Mouse (Mus musculus) erythroid progenitor cell, adult 5-6 weeks (primary cell): Measurements from ENCODE around the gene Spryd4. TPM values are rescaled to one million over a fixed set of nuclear protein-coding genes. Genes with fewer than 3 reads are reported as not detected.
"Not testable (repeated sequence)": the region's sequence is repeated elsewhere in the genome, so short reads cannot be mapped to it uniquely, and the experiment has no call there.

Experiments used
- ATAC-seq: replicated peaks from 2 replicates; pipeline ENCODE4 v1.8.0; 2016; ENCODE audit warnings: moderate number of reproducible peaks, mild to moderate bottlenecking, moderate TSS enrichment, inconsistent platforms; ENCODE audit not compliant: poor library complexity, low FRiP score, severe bottlenecking
- total RNA-seq, 2 experiments: library from RNA; stranded (forward) in 1 of 2; stranded (reverse) in 1 of 2; fragments of 150-400 nt in 1 of 2; fragments of 186-747, 209-891 nt in 1 of 2; gene quantifications; 2 replicates each; pipeline versions ENCODE4 v1.2.3 to v1.2.4; 2015 to 2017; ENCODE audit warnings: low replicate concordance in 2 of 2

The Spryd4 gene
- total RNA-seq (2015; ENCODE audit: low replicate concordance) = 2.1 and 3.6 TPM in 2 replicates
- 1.2 and 3.1 TPM in 2 replicates for total RNA-seq (2017; ENCODE audit: low replicate concordance)

GRCm38 (mm10) chr10:128211390-128212108 is at the start of gene Spryd4:
Gene Spryd4 (minus strand): TSS chr10:128211807.
- peak; percentile 92 for ATAC-seq

- not testable (repeated sequence) for ATAC-seq
Measured at GRCm38 (mm10) chr10:128260376-128260775, 48.8 kb upstream of the Spryd4 start.

- no peak for ATAC-seq
Measured at GRCm38 (mm10) chr10:128259946-128260345, 48.3 kb upstream of the Spryd4 start.

- no peak for ATAC-seq
Measured at GRCm38 (mm10) chr10:128258953-128259352, 47.3 kb upstream of the Spryd4 start.

- ATAC-seq = no peak
Measured at GRCm38 (mm10) chr10:128256328-128256727, 44.7 kb upstream of the Spryd4 start.

- no peak for ATAC-seq
Measured at GRCm38 (mm10) chr10:128255925-128256324, 44.3 kb upstream of the Spryd4 start.

- ATAC-seq = no peak
Measured at GRCm38 (mm10) chr10:128253677-128254255, 42.2 kb upstream of the Spryd4 start, which contains the start of gene Apon. Gene Apon (plus strand): TSS chr10:128254096.

- no peak for ATAC-seq
Measured at GRCm38 (mm10) chr10:128250565-128250964, 39.0 kb upstream of the Spryd4 start.

GRCm38 (mm10) chr10:128247020-128247732 is 35.6 kb upstream of the Spryd4 start:
- ATAC-seq = no peak

GRCm38 (mm10) chr10:128244121-128244520 is 32.5 kb upstream of the Spryd4 start:
- ATAC-seq = no peak

- ATAC-seq = no peak
Measured at GRCm38 (mm10) chr10:128243252-128243651, 31.6 kb upstream of the Spryd4 start.

- ATAC-seq = peak; percentile 56
Measured at GRCm38 (mm10) chr10:128240131-128240530, 28.5 kb upstream of the Spryd4 start.

GRCm38 (mm10) chr10:128239140-128239539 is 27.5 kb upstream of the Spryd4 start:
- ATAC-seq = no peak

GRCm38 (mm10) chr10:128237807-128238480 is 26.3 kb upstream of the Spryd4 start:
- no peak for ATAC-seq

- ATAC-seq = no peak
Measured at GRCm38 (mm10) chr10:128236321-128236720, 24.7 kb upstream of the Spryd4 start.

GRCm38 (mm10) chr10:128232420-128232985 is 20.9 kb upstream of the Spryd4 start:
- peak; percentile 84 for ATAC-seq

- ATAC-seq = peak; percentile 76
Measured at GRCm38 (mm10) chr10:128231697-128232419, 20.3 kb upstream of the Spryd4 start, which contains the start of gene Timeless. Gene Timeless (plus strand): TSS chr10:128232065.

GRCm38 (mm10) chr10:128231146-128231545 is 19.5 kb upstream of the Spryd4 start:
- ATAC-seq = no peak

- ATAC-seq = no peak
Measured at GRCm38 (mm10) chr10:128230582-128230981, 19.0 kb upstream of the Spryd4 start.
